10 mouse cellular contexts compared by ENCODE assay signal in the genomic region with DNA sequence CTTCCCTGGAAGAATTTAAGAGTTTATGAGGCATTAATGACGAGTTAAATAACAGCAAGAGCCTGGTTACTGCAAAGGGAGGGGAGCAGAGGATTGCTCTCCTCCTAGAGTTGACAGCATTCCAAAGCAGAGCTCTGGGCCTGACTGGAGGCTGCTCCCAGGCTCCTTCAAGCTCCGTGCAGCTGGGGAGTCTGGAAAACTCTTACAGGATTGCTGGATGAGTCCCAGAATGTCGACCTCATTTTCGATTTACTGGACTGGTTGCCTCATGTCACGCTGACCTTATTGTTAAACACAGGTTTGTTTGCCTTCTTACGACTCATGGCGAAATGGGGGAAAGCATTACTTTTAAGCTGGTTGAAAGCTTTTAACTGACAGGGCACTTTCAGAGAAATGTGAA. TPM values are rescaled to one million over a fixed set of nuclear protein-coding genes. Genes with fewer than 3 reads are reported as not detected.
DNase-seq lines count a peak whose midpoint lies in the region; ATAC-seq lines count a peak whose summit lies in the region.
"Had no signal": no experiment of that assay in that cellular context is flagged by ENCODE, and none has a peak within 500 bp of the region (broad histone marks: within the 10 kb centered on the region; RNA-seq: fewer than 3 reads in every experiment).

No protein-coding gene starts in this region.

- 67% methylated on average over 7 of the region's 7 CpGs for WGBS in forebrain, embryonic 13.5 days
- 79% methylated on average over 7 of the region's 7 CpGs for WGBS in forebrain, embryonic 10.5 days

- peak; percentile 51; the same call in 1 of the 2 replicates for ATAC-seq in forebrain, embryonic 13.5 days

- H3K9me3 ChIP-seq in forebrain, embryonic 13.5 days (replicated peaks), result no peaks in the 10 kb centered on the region
- H3K9me3 ChIP-seq in forebrain, embryonic 10.5 days, result no peaks in the 10 kb centered on the region

- no peak for DNase-seq in forebrain, embryonic 10.5 days (ENCODE audit: extremely low spot score, low spot score)
- DNase-seq in retina, postnatal 1 day, result peak; percentile 11
- no peak for DNase-seq in retina, embryonic 14.5 days (ENCODE audit: low spot score)
- peak; percentile 25 for DNase-seq in heart, postnatal 4 days
- peak; percentile 9 to 33 for DNase-seq in urinary bladder, postnatal 36 days (ENCODE audit: low spot score in 2 of 2)
- DNase-seq in thymus, postnatal 14 days, result no peak
- DNase-seq in spleen, adult 18-20 months, result no peak

- H3K9ac ChIP-seq in forebrain, embryonic 13.5 days, result no peak overlapping the region
- H3K9ac ChIP-seq: liver, embryonic 14.5 days had no signal

- H3K4me1 ChIP-seq in forebrain, embryonic 13.5 days, result no peaks in the 10 kb centered on the region
- no peaks in the 10 kb centered on the region for H3K4me1 ChIP-seq in forebrain, embryonic 10.5 days

- H3K27me3 ChIP-seq in forebrain, embryonic 13.5 days, result no peaks in the 10 kb centered on the region
- no peaks in the 10 kb centered on the region for H3K27me3 ChIP-seq in forebrain, embryonic 10.5 days (ENCODE audit: poor library complexity, severe bottlenecking)

- H3K4me3 ChIP-seq in forebrain, embryonic 13.5 days, result no peak overlapping the region
- no peak overlapping the region for H3K4me3 ChIP-seq in forebrain, embryonic 10.5 days

- H3K27ac ChIP-seq in forebrain, embryonic 13.5 days, result no peak overlapping the region
- no peak overlapping the region for H3K27ac ChIP-seq in forebrain, embryonic 10.5 days
- H3K27ac ChIP-seq: liver, embryonic 14.5 days had no signal

- no peak overlapping the region for H3K4me2 ChIP-seq in forebrain, embryonic 13.5 days

- no peaks in the 10 kb centered on the region for H3K36me3 ChIP-seq in forebrain, embryonic 13.5 days (ENCODE audit: poor library complexity, severe bottlenecking)
- no peaks in the 10 kb centered on the region for H3K36me3 ChIP-seq in forebrain, embryonic 10.5 days (replicated peaks)

RNA-seq across cellular contexts. Expression of gene Gm16485, which starts 1.4 kb away (rescaled TPM):
- polyA plus RNA-seq in forebrain, embryonic 13.5 days (2015; fragmentation: Nextera tagmentation; extraction: Ambion mirVana), result 0.10 and 0.24 TPM in 2 replicates
- polyA plus RNA-seq in forebrain, embryonic 10.5 days (2016; fragmentation: Nextera tagmentation; extraction: Ambion mirVana), result 0.07 TPM in 1 of 2 replicates, not detected in the other
- total RNA-seq in heart, postnatal 4 days (2021), result not detected
- polyA plus RNA-seq: heart, embryonic 14.5 days; liver, embryonic 14.5 days had no signal

Comparison
In these comparisons a context has a peak if more than half of its experiments do, and no peak if none do; other contexts are left out.
1. DNase-seq: peak in retina, postnatal 1 day (single experiment), heart, postnatal 4 days (single experiment) and urinary bladder, postnatal 36 days (2 of 2); none in forebrain, embryonic 10.5 days (single experiment), retina, embryonic 14.5 days (single experiment), thymus, postnatal 14 days (single experiment) and spleen, adult 18-20 months (0 of 2).